17 mouse cellular contexts compared by ENCODE assay signal in the genomic region with DNA sequence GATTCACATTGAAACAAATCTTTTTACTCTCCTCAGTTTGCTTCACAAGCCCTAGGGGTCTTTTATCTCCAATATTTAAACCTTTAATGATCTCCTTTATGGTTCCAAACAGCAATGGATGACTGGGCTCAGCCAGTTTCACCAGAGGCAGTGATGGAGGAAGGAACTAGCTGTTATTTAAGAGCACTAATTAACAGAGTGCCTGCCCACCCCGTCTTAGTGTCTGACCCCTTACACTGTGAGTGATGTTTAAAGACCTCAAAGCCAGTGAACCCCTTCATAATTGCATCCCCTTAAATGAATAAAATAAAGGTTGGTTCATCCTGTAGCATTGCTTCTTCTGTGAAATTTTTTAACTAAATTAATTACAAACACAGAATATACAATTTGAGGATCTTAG.
"Had no signal": no experiment of that assay in that cellular context is flagged by ENCODE, and none has a peak within 500 bp of the region (broad histone marks: within the 10 kb centered on the region; RNA-seq: fewer than 3 reads in every experiment).

No protein-coding gene starts in this region.

- H3K27me3 ChIP-seq: neural tube, embryonic 12.5 days; neural tube, embryonic 13.5 days; neural tube, embryonic 15.5 days; stomach, embryonic 15.5 days had no signal

- H3K4me2 ChIP-seq: neural tube, embryonic 12.5 days; neural tube, embryonic 13.5 days; neural tube, embryonic 15.5 days; stomach, embryonic 15.5 days had no signal

- H3K4me1 ChIP-seq: neural tube, embryonic 12.5 days; stomach, embryonic 15.5 days had no signal

- H3K27ac ChIP-seq: neural tube, embryonic 12.5 days; neural tube, embryonic 13.5 days; neural tube, embryonic 15.5 days; stomach, embryonic 15.5 days; stomach, postnatal 0 days had no signal

- H3K9ac ChIP-seq: neural tube, embryonic 12.5 days; neural tube, embryonic 13.5 days; neural tube, embryonic 15.5 days; stomach, embryonic 15.5 days had no signal

- H3K4me3 ChIP-seq: neural tube, embryonic 12.5 days; neural tube, embryonic 13.5 days; neural tube, embryonic 15.5 days; stomach, embryonic 15.5 days had no signal

- H3K36me3 ChIP-seq: neural tube, embryonic 12.5 days; neural tube, embryonic 13.5 days; neural tube, embryonic 15.5 days; stomach, embryonic 15.5 days had no signal

- H3K9me3 ChIP-seq: neural tube, embryonic 12.5 days; neural tube, embryonic 13.5 days; neural tube, embryonic 15.5 days; stomach, embryonic 15.5 days had no signal

- DNase-seq: retina, postnatal 1 day; right cerebral cortex, adult 18-20 months; right cerebral cortex, postnatal 14 days; right cerebral cortex, postnatal 25 days; right cerebral cortex, postnatal 4 days; spleen, adult 18-20 months; thymus, adult 18-20 months; thymus, adult 2 months; thymus, postnatal 14 days; thymus, postnatal 25 days; thymus, postnatal 36 days; thymus, postnatal 4 days had no signal
